Mouse (Mus musculus) testis, adult 2 months (tissue): ENCODE results near the gene Adnp.

ENCODE experiments used
- CTCF ChIP-seq: fragments of 200-500 bp; IDR thresholded peaks from 2 replicates; pipeline ENCODE4 v1.5.1; 2012; ENCODE audit warnings: low read depth, mild to moderate bottlenecking, inconsistent platforms, low read length, moderate library complexity; ENCODE audit not compliant: control insufficient read depth, insufficient read depth, insufficient replicate concordance
- POLR2A ChIP-seq: fragments of 200-500 bp; IDR thresholded peaks from 2 replicates; pipeline ENCODE4 v1.6.1; 2012; ENCODE audit warnings: low read depth, mild to moderate bottlenecking, inconsistent platforms, low read length, moderate library complexity; ENCODE audit not compliant: control insufficient read depth

DNA sequence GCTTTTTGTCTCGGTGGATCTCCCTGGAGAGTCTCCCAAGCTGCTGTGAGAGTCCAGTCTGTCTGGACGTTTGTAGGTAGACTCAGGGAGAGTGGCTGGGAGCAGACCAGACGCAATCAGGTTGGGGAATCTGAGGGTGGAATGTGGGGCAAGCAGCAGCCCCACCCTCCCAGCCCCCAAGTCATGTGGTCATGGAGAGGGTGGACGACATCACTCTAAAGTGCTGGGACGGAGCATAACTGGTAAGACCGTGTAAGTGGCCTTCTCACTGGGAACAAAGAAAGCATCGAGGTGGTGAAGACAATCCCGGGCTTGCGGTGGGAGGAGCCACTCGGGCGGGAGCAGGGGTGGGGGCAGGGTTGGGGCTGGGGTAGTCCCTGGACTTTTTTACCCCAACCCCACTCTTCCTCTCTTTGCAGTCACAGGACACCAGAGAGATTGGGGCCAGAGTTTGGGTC is 45.4 kb downstream of the Adnp start:
- TF ChIP-seq POLR2A = no peak
- no peak for TF ChIP-seq CTCF
